Mouse (Mus musculus): ENCODE measurements around the gene Lrrc46.

Lrrc46 gene

GRCm38 (mm10) chr11:97041022-97041899, at the start of gene Lrrc46, which contains the start of gene Mrpl10:
Gene Lrrc46, minus strand, starts transcription at chr11:97041407.
Gene Mrpl10, plus strand, starts transcription at chr11:97041560.
- WGBS = under 1% methylated on average over 45 of the region's 48 CpGs

GRCm38 (mm10) chr11:97086365-97086764, 45.2 kb upstream of the Lrrc46 start:
- 62% methylated on average over 6 of the region's 6 CpGs for WGBS

- 88% methylated on average over 15 of the region's 15 CpGs for WGBS
Observed at GRCm38 (mm10) chr11:97084821-97085505, 43.8 kb upstream of the Lrrc46 start.

GRCm38 (mm10) chr11:97083401-97084140, 42.4 kb upstream of the Lrrc46 start:
- WGBS = 35% methylated on average over 22 of the region's 22 CpGs

- 28% methylated on average over 11 of the region's 11 CpGs for WGBS
Observed at GRCm38 (mm10) chr11:97082977-97083376, 41.8 kb upstream of the Lrrc46 start.

- 55% methylated on average over 9 of the region's 9 CpGs for WGBS
Observed at GRCm38 (mm10) chr11:97080291-97080690, 39.1 kb upstream of the Lrrc46 start.

GRCm38 (mm10) chr11:97078751-97079150, 37.5 kb upstream of the Lrrc46 start:
- WGBS = 84% methylated on average over 4 of the region's 4 CpGs

GRCm38 (mm10) chr11:97074235-97074634, 33.0 kb upstream of the Lrrc46 start:
- WGBS = 72% methylated on average over 8 of the region's 8 CpGs

GRCm38 (mm10) chr11:97072533-97072932, 31.3 kb upstream of the Lrrc46 start:
- 25% methylated on average over 3 of the region's 3 CpGs for WGBS

GRCm38 (mm10) chr11:97071129-97071528, 29.9 kb upstream of the Lrrc46 start:
- 33% methylated on average over 1 of the region's 1 CpGs for WGBS

- WGBS = 91% methylated on average over 2 of the region's 2 CpGs
Observed at GRCm38 (mm10) chr11:97069770-97070169, 28.6 kb upstream of the Lrrc46 start.

GRCm38 (mm10) chr11:97069333-97069732, 28.1 kb upstream of the Lrrc46 start:
- WGBS = 87% methylated on average over 1 of the region's 1 CpGs

GRCm38 (mm10) chr11:97066656-97067360, 25.6 kb upstream of the Lrrc46 start:
- 73% methylated on average over 22 of the region's 22 CpGs for WGBS

- WGBS = 89% methylated on average over 12 of the region's 12 CpGs
Observed at GRCm38 (mm10) chr11:97065538-97066295, 24.5 kb upstream of the Lrrc46 start.

GRCm38 (mm10) chr11:97063921-97064295, 22.7 kb upstream of the Lrrc46 start:
- 87% methylated on average over 3 of the region's 3 CpGs for WGBS

- 51% methylated on average over 9 of the region's 9 CpGs for WGBS
Observed at GRCm38 (mm10) chr11:97063274-97063920, 22.2 kb upstream of the Lrrc46 start.

- WGBS = 36% methylated on average over 11 of the region's 11 CpGs
Observed at GRCm38 (mm10) chr11:97052219-97052646, 11.0 kb upstream of the Lrrc46 start.

- WGBS = 6% methylated on average over 13 of the region's 13 CpGs
Observed at GRCm38 (mm10) chr11:97050944-97051586, 9.9 kb upstream of the Lrrc46 start.

GRCm38 (mm10) chr11:97050216-97050943, 9.2 kb upstream of the Lrrc46 start, which contains the start of gene Osbpl7:
Gene Osbpl7, plus strand, starts transcription at chr11:97050628.
- 3% methylated on average over 18 of the region's 18 CpGs for WGBS

All from cerebral cortex, adult 2 months (tissue).